Mouse (Mus musculus) CH12.LX (cell line): ENCODE measurements around the gene Jph3.

ENCODE experiments used
- CTCF ChIP-seq, 2 experiments: IDR thresholded peaks in 1 of 2; conservative IDR thresholded peaks in 1 of 2; 2 replicates each; pipeline ENCODE4 v1.5.1; 2011 to 2012; ENCODE audit warnings: low read depth in 2 of 2, low read length in 2 of 2, improper control_type of control experiment in 1 of 2, inconsistent platforms in 1 of 2, mild to moderate bottlenecking in 1 of 2, moderate library complexity in 1 of 2
- EP300 ChIP-seq: IDR thresholded peaks from 2 replicates; pipeline ENCODE4 v1.6.1; 2011; ENCODE audit warnings: low read length, improper control_type of control experiment
- ETS1 ChIP-seq: conservative IDR thresholded peaks from 2 replicates; pipeline ENCODE4 v1.6.1; 2012; ENCODE audit warnings: low read depth, mild to moderate bottlenecking, inconsistent platforms, low read length, improper control_type of control experiment, moderate library complexity
- MAX ChIP-seq: IDR thresholded peaks from 2 replicates; pipeline ENCODE4 v1.6.1; 2011; ENCODE audit warnings: low read length, improper control_type of control experiment
- POLR2A ChIP-seq: IDR thresholded peaks from 2 replicates; pipeline ENCODE4 v1.6.1; 2011; ENCODE audit warnings: low read depth, mild to moderate bottlenecking, improper control_type of control experiment, low read length

DNA sequence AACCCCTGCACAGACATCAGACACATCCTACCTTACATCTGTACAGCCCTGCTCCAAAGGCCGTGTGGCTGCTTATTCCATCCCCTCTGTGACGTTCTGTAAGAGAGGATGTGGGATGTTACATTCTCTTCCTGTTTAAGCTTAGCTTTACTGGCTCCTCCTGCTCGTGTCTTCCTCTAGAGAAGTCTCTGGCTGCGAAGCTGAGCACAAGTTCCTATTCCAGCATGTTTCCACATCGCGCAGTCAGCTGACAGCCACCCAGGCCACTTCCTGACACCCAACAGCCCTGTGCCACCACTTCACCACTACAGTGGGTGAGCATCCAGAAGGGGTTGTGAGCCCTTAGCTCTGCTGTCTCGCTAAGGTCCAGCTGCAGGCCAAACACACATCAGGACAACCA lies 62.7 kb downstream of the Jph3 start:
- no peak for TF ChIP-seq CTCF (conservative IDR thresholded peaks at IDR 0.05 in 1 of 2, IDR thresholded peaks at IDR 0.05 in 1 of 2; ENCODE audit: low read depth in 2 of 2, low read length in 2 of 2)
- TF ChIP-seq POLR2A, result no peak
- TF ChIP-seq ETS1, result no peak
- no peak for TF ChIP-seq MAX
- no peak for TF ChIP-seq EP300
